Mouse (Mus musculus) heart, adult 8-10 months (tissue): ENCODE data around the gene Ptbp3. TPM values are rescaled to one million over a fixed set of nuclear protein-coding genes. Genes with fewer than 3 reads are reported as not detected.
"Not testable (repeated sequence)": the region's sequence is repeated elsewhere in the genome, so short reads cannot be mapped to it uniquely, and the experiment has no call there.

Experiments used
- DNase-seq: peaks from one replicate; pipeline ENCODE4 v3.0.0; 2022; ENCODE audit warnings: low spot score
- total RNA-seq, 4 experiments: library from RNA; stranded (reverse); gene quantifications; 2 replicates each; pipeline ENCODE4 v1.2.4; 2022

Ptbp3 gene
- 10 to 100 TPM; 18.3 to 25.8 (median 22.7) TPM for total RNA-seq

DNA sequence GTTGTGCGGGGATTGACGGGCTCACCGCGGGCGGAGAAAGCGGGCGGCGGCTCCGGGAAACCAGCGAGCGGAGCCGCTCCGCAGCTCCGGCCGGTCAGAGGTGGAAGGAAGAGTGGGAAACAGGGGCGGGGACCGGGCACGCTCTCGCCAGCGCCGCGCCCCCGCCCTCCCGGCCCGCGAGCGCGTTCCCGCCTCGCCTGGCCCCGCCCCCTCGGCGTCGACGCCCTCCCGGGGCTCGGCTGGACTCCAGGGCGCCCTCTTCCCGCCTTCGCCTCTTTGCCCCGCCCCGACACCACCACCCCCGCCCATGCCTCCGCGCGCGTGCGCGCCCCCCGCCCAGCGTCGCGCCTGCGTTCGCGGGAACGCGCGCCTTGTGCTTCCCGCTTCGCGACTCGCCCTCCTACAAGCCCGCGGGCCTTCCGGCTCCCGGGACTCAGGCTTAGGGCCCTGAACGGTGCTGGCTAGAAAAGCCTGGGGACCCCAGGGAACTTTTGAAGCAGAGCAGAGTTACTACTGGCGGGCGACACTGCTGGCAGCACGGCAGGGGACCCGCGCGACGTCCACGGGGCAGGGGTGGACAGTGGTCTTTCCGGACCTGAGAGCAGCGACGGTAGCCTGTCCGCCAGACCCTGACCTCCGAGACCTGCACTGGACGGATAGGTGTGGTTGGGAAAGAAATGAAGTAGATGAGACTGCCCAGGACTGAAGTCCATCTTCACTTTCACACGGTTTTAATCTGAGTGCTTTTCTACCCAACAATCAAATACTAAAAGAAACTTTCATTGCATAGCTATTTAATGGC is at the start of gene Ptbp3:
Gene Ptbp3, minus strand, starts transcription at position 190 of the 802 bp plus-strand sequence.
- DNase-seq: peak; percentile 82

DNA sequence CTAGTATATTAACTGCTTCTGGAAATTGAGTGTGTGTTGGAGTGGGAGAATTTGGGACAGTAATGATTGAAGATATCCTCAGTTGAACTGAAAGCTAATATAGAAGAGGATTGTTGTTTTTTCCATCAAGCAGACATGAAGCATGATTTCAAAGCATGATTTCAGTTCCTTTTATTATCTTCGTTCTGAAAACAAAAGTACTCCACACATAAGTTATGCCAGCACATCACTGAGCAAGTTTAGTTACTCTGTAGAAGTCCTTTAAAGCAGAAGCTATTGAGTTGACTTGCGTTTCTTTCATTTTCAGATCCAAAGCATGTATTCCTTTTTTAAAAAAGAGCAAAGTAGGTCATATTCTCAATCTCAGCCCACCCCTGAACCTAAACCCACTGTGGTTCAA is 47.4 kb upstream of the Ptbp3 start:
- DNase-seq: no peak

DNA sequence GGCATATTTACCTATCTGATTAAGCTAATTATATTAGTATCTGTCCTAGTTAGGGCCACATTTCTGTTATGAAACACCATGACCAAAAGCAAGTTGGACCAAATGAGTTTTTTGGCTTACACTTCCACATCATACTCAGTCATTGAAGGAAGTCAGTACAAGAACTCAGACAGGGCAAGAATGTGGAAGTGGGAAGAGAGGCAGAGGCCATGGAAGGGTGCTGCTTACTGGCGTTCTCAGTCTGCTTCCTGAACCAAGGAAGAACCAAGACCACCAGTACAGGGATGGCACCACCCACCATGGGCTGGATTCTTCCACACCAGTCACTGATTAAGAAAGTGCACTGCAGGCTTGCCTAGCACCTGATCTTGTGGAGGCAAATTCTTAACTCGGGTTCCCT is 45.5 kb upstream of the Ptbp3 start:
- DNase-seq: no peak

DNA sequence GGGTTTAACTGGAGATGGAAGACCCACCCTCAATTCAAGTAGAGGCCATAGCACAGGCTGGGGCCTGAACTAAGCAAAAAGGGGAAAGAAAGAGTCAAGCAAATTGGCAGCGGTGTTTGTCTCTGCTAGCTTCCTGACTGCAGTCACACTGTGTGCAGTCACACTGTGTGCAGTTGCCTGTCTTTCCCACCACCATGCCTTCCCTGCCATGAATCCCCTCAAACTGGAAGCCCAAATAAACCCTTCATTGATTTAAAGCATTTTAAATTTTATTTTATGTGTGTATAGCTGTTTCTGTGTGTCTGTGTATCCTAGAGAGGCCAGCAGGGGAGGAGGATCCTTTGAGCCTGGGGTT is 38.7 kb upstream of the Ptbp3 start:
- no peak for DNase-seq

DNA sequence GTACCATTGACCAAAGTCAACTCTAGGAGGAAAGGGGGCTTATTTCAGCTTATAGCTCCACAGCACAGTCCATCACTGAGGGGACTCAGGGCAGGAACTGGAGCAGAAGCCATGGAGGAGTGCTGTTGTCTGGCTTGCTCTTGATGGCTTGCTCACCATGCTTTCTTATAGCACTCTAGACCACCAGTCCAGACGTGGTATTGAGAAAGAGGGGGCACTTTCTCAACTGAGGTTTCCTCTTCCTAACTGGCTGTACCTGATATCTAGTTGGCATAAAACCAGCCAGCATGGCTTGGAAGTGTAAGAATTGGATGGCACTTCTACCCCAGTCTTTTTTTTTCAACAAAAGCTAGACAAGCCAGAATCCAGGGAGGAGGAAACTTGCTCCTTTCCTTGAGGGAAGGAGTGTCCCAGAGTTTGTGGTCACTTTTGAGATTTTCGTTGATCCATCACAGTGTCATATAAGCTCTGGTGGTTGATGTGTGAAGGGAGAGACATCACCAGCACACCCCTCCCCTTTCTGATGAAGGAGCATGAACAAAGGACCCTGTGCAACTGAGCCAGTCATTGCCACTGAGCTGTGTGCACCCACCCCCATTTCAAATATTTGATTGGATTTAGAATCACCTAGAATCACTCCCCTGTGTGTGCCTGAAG is 38.2 kb upstream of the Ptbp3 start:
- DNase-seq: no peak

DNA sequence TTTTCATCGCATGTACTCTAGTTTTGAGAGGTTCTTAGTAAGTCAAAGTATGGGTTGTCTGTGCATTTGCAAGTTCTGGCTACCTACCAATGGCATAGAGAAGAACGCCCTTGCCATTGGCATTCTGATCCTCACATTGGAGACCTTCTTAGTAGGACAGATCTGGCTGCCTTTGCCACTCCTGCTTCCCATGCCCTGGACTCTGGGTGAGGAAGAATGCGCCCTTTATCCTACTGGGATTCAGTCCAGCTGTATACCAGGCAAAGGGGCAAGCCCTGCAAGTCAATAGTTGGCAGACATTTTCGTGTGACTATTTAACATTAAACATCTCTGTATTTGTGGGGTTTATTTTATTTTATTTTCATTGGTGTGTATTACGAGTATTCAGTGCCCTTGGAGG is 35.9 kb upstream of the Ptbp3 start:
- peak; percentile 62 for DNase-seq

DNA sequence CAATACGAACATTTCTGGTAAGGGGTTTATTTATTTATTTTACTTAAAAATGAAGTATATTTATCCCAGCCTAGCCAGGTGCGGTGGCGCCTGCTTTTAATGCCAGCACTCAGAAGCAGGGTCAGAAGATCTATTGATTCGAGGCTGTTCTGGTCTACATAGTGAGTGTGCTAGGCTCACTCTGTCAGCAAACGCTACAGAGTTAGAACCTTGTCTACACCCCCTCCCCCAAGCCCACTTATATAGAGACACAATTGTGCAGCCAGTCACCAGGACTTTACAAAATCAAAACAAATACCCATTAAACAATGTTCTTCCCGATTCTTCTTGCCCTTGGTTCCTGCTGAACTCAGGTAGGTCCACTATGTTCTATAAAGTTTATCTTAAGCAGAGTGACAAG is 33.0 kb upstream of the Ptbp3 start:
- no peak for DNase-seq

DNA sequence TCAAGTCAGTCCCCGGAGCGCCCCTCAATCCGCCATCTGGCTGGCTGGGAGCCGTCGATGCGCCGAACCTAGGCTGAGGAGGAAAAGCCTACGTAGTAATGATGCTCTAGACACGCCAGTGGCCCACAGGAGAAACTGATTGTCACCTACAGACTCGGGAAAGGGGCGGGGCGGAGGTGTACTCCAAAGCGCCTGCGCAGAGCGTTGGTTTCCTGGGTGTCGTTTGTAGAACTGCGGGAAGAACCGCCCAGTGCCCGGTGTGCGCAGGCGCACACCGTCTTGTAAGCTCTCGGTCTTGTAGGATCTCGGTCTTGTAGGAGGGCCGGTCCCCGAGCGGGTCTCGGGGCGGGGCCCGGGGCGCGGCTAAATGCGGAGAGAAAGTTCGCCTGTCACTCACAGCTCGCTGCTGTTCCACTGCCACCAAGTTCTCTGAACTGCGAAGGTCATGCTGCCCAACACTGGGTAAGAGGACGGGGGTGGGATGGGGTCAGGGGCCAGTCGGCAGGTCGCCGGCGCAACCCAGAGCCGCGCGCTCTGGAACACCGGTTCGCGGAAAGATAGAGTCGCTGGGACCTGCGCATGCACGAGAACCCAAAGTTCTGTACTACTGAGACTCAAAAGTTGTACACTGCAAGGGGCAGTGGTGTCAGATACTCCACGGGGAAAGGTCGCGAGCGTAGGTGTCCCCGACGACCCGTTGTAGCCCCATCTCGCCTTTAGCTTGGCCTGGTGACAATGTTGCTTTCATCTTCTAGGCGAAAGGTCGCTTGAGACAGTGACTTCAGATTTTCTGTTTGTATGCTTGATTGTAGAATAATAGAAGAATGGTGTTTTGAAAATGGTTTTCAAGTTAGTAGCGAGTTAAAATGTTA is 32.4 kb upstream of the Ptbp3 start, which contains the start of gene Hsdl2:
Gene Hsdl2, plus strand, starts transcription at position 250 of the 872 bp plus-strand sequence.
- DNase-seq: peak; percentile 96

DNA sequence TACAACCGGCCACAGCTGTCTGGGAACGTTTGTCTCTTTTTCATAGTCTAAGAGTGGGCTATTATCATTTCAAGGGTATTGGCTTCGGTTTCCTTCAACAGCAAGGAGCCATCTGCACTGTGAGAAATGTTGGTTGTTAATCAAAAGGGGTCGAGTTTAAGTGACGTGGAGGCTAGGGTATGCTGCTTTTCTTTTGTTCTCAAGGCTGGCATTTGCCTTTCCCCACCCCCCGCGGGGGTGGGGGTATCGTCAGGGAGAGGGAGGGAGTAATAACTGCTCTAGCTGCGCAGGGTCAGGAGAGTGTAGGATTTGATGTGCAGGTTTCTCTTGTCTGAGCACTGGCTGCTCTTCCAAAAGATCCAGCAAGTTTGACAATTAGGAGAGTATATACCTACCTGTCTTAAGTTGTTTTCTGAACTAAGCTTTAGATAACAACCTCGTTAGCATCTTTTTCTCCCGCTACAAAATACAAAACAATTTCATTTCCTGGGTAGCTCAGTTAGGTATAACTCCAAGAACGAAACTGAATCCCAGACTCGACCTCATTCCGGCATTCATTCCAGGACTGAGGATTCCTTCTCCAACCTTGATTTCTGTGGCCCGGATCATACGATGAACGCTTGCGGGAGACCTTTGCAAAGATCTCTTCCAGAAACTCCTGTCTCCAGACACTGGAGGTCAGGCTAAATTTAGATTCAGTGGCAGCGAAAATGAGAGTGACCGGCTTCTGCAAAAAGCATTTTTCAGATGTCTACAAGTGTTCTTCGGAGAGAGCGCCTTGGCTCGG is 31.5 kb upstream of the Ptbp3 start:
- no peak for DNase-seq

DNA sequence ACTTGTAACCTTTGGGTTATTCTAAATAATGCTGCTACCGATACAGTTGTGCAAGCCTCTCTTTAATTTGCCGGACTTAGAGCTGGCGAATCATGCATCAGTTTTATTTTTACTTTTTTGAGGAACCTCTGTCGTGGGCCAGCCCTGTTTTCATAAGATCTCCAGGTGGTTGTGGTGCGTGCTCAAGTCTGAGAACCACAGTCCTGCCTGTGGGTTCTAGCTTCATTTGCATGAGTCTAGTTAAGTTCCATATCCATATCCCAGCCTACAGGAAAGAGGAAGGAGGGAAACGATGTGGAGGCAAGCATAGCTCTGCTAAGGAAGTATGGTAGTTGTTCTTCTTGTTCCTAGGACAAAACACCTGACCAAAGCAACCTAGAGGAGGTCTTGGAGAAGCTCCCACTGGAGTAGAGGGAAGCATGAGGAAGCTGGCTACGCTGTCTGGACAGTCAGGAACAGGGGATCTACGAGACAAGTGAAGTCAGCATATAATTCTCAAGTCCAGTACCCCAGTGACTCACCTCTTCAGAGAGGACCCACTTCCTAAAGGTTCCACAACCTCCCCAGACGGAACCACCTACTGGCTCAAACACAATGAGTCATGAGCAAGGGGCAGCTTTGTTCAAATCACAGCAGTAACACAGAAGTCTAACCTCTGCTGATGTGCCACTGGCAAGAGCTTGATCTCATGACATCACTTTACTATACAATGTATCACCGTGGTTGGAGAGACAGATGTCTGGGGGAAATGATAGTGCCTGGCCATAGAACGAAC is 26.2 kb upstream of the Ptbp3 start:
- no peak for DNase-seq

DNA sequence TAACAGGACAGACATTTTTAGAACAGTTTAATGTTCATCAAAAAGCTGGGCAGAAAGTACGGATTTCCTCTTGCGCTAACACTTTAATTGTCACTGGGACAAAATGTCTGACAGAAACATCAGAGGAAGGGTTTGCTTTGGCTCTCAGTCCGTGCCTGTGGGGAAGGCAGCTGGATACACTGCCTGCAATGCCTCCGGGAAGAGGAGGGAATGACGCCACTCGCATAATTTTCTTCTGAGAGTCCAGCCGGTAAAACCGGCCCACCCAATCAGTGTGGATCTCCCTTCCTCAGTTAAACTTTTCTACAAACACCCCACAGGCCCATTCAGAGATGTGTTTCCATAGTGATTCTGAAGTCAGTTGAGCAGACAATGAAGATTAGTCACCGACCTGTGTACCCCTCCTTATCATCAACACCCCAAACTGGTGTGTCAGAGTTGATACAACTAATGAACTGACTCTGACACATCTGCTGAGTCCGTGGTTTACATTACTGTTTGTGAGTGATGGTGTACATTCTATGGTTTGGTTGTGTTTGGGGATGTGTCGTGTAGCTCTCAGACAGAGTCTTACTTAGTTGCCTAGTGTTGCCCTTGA is 23.5 kb upstream of the Ptbp3 start:
- no peak for DNase-seq

DNA sequence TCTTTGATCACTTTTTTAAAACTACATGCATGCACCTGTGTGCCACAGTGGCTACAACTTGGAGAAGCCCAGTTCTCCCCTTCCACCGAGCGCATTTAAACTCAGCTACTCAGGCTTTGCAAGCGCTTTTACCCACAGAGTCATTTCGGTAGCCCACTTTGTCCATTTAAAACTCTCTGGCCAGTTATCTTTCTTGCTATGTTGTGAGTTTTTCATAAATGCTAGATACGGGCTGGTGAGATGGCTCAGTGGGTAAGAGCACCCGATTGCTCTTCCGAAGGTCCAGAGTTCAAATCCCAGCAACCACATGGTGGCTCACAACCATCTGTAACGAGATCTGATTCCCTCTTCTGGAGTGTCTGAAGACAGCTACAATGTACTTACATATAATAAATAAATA is 21.4 kb upstream of the Ptbp3 start:
- not testable (repeated sequence) for DNase-seq

DNA sequence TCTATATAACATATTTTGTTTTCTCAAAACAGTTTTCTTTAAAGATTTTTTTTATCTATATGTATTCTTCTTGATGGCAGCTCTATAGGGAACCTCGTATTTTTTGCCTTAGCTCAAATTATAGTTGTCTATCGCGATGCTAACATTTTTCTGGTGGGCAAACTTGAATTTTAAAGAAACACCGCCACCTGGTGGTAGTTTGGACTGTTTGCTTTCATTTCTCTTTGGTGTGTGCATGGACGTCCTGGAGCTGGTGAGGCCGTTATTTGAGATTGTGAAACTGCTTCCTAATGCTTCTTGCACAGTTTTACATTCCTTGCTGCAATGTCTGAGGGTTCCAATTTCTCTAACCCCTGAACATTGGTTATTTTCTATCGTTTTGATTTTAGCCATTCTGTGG is 20.4 kb upstream of the Ptbp3 start:
- peak; percentile 80 for DNase-seq

DNA sequence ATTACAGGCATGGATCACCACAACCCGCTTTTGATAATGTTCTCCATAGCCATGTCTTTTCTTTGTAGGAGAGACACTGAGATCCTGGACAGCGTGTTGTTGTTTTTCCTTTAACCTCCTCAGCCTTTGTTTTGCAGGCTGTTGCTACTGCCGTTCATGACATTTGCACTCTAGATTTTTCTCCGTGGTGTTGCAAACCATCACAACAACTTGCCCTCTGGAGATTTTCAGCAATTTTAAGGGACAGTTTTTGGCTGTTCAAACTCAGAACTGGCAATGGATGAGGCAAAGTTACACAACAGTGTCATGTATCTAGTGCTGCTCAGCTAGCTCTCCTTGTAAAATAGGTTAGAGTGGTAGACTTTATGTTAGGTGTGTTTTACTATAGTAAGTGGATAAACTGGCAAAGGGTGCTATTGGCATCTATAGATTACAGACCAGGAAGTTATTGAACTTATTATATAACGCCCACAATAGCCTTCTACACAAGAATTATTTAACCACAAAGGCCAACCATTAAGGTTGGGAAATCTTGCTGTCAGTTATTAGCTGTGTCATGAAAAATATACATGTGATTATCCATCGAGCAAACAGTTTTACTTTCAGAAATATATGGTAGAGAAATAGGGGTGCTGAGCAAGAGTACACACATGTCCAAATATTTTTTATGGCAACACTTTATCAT is 18.6 kb upstream of the Ptbp3 start:
- DNase-seq: no peak

DNA sequence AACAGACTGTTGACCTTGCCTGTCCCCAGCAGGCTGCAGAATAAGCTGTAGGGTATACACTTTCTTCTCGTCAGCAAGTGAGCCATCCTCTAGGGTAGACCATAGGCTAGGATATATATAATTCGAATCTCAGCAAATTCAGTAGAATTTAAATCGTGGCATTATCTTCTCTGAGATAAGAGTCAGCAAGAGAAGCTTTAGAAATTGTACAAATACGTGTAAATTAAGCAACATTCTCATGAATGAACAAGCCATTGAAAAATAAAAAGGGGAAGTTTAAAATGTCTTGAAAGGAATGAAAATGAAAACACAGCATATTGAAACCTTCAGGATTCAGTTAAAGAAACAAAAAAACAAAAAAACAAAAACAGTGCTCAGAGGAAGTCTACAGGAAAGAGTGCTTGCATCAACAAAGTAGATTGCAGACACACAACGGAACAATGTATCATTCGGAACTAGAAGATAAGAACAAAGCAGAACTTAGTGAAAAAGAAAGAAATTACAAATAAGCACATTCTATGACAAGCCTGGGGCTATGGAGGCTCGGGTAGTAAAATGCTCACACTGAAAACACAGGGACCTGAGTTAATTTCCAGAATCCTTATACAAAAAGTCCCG is 16.5 kb upstream of the Ptbp3 start:
- no peak for DNase-seq

DNA sequence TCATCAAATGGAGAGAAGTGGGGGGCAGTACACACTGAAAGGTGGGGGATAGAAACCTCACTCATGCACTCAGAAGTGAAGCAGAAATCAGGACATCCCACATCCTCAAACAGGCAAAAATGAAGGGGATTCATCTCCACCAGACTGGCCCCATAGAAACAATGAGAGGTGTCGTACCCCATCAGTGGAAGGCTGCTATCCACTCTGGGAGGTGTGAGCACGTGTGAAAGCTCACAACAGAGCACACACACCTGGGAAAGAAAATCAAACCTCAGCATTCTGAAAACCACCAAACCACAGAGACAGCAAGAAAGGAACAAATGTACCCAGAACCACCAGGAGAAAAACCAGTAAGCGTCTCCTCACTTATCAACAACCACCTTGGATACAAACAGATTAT is 15.0 kb upstream of the Ptbp3 start:
- no peak for DNase-seq

DNA sequence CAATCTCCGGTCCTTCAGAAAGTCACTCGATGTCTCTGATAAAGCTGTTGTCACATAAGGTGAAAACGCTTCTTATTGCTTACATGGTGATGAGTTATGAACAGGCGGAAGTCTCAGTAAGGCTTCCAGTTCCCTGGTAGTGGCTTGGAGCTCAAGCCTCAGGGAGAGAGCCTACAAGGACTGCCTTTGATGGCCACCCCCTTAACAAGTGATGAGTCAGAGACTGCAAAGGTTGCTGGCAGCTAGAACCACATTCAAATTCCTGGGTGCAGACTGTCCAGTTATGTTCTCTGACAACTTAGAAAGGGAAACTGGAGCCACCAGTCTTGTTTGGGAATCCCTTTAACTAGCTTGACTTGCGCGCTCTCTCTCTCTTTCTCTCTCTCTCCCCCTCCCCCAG is 11.0 kb upstream of the Ptbp3 start:
- DNase-seq: no peak

DNA sequence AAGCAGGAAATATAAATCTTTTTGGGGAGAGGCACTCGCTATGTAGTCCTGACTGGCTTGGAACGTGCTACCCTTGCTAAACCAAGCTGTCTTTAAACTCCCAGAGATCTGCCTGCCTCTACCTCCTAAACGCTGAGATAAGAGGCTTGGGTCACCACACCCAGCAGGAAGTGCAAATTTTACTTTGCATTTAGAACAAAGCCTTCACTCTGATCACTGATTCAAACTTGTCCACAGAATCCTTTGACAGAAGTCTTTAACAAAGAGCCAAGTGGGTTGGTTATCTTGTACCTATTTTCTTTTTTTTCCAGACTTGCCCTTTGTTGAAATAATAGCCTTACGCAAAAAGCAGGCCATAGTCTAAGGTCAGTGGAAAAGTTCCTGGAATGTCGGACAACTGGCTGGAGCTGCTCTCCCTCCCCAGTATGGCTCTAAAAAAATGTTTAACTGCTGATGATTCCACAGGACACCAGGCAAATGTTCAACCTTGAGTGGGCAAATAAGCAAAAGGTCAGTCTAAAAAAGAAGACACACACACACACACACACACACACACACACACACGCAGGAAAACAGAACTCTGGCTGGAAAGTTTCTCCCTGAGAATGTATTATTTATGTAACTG is 9.0 kb upstream of the Ptbp3 start:
- DNase-seq: no peak

DNA sequence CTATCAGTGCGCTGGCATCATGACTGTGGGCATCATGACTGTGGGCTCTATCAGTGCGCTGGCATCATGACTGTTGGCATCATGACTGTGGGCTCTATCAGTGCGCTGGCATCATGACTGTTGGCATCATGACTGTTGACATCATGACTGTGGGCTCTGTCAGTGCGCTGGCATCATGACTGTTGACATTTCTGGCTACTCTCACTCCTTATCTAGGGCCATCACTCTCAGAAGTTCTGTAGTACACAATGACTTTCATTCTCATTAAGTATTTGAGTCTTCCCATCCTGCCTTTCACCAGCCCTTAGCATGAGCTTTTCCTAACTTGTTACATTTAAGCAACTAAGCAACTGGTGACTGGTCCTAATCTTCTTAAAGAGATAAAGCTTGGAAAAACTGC is 8.2 kb upstream of the Ptbp3 start:
- DNase-seq: not testable (repeated sequence)
